Mouse (Mus musculus): ENCODE data around the gene Slc22a16.
"Not testable (repeated sequence)": the region's sequence is repeated elsewhere in the genome, so short reads cannot be mapped to it uniquely, and the experiment has no call there.

Gene Slc22a16

GRCm38 (mm10) chr10:40570036-40570435 is at the start of gene Slc22a16:
Slc22a16 (plus strand) TSS chr10:40570336.
- no peak for DNase-seq

- no peak for DNase-seq
These were observed 48.6 kb upstream of the Slc22a16 start for GRCm38 (mm10) chr10:40521579-40521978.

- no peak for DNase-seq
These were observed 46.7 kb upstream of the Slc22a16 start for GRCm38 (mm10) chr10:40523312-40523975.

- no peak for DNase-seq
These were observed 45.9 kb upstream of the Slc22a16 start for GRCm38 (mm10) chr10:40524032-40524806.

- DNase-seq = no peak
These were observed 45.1 kb upstream of the Slc22a16 start for GRCm38 (mm10) chr10:40524991-40525390.

GRCm38 (mm10) chr10:40525616-40526155 is 44.5 kb upstream of the Slc22a16 start:
- no peak for DNase-seq

- DNase-seq = no peak
These were observed 43.8 kb upstream of the Slc22a16 start for GRCm38 (mm10) chr10:40526301-40526761.

- DNase-seq = no peak
These were observed 43.1 kb upstream of the Slc22a16 start for GRCm38 (mm10) chr10:40526986-40527385.

GRCm38 (mm10) chr10:40527573-40527972 is 42.6 kb upstream of the Slc22a16 start:
- DNase-seq = no peak

- DNase-seq = no peak
These were observed 41.5 kb upstream of the Slc22a16 start for GRCm38 (mm10) chr10:40528668-40529067.

GRCm38 (mm10) chr10:40529617-40530016 is 40.5 kb upstream of the Slc22a16 start:
- peak; percentile 72 for DNase-seq

- DNase-seq = no peak
These were observed 39.5 kb upstream of the Slc22a16 start for GRCm38 (mm10) chr10:40530661-40531060.

- DNase-seq = not testable (repeated sequence)
These were observed 37.5 kb upstream of the Slc22a16 start for GRCm38 (mm10) chr10:40532586-40532985.

- no peak for DNase-seq
These were observed 28.8 kb upstream of the Slc22a16 start for GRCm38 (mm10) chr10:40541351-40541750.

- no peak for DNase-seq
These were observed 20.8 kb upstream of the Slc22a16 start for GRCm38 (mm10) chr10:40549317-40549716.

- DNase-seq = no peak
These were observed 18.3 kb upstream of the Slc22a16 start for GRCm38 (mm10) chr10:40551801-40552200.

- DNase-seq = not testable (repeated sequence)
These were observed 4.4 kb upstream of the Slc22a16 start for GRCm38 (mm10) chr10:40565695-40566094.

- no peak for DNase-seq
These were observed 5.9 kb downstream of the Slc22a16 start for GRCm38 (mm10) chr10:40575912-40576634.

- peak; percentile 23 for DNase-seq
These were observed 13.6 kb downstream of the Slc22a16 start for GRCm38 (mm10) chr10:40583584-40584255.

GRCm38 (mm10) chr10:40592186-40592585 is 22.1 kb downstream of the Slc22a16 start:
- DNase-seq = no peak

- DNase-seq = no peak
These were observed 27.0 kb downstream of the Slc22a16 start for GRCm38 (mm10) chr10:40597177-40597576.

- DNase-seq = no peak
These were observed 34.7 kb downstream of the Slc22a16 start for GRCm38 (mm10) chr10:40604706-40605394.
